Mouse (Mus musculus) adrenal gland, postnatal 4 days (tissue): ENCODE results near the gene Osgep. TPM values are rescaled to one million over a fixed set of nuclear protein-coding genes. Genes with fewer than 3 reads are reported as not detected.
"Not testable (repeated sequence)": the region's sequence is repeated elsewhere in the genome, so short reads cannot be mapped to it uniquely, and the experiment has no call there.

Experiments used
- DNase-seq, 2 experiments: peaks; one replicate each; pipeline ENCODE4 v3.0.0; 2021 to 2022; ENCODE audit warnings: low spot score in 2 of 2, mixed read lengths in 2 of 2
- total RNA-seq, 2 experiments: library from RNA; stranded (reverse); gene quantifications; 2 replicates each; pipeline ENCODE4 v1.2.3; 2021

Gene Osgep
- total RNA-seq, 2 experiments from 2014 or later: 62.9 to 66.0 TPM

DNA sequence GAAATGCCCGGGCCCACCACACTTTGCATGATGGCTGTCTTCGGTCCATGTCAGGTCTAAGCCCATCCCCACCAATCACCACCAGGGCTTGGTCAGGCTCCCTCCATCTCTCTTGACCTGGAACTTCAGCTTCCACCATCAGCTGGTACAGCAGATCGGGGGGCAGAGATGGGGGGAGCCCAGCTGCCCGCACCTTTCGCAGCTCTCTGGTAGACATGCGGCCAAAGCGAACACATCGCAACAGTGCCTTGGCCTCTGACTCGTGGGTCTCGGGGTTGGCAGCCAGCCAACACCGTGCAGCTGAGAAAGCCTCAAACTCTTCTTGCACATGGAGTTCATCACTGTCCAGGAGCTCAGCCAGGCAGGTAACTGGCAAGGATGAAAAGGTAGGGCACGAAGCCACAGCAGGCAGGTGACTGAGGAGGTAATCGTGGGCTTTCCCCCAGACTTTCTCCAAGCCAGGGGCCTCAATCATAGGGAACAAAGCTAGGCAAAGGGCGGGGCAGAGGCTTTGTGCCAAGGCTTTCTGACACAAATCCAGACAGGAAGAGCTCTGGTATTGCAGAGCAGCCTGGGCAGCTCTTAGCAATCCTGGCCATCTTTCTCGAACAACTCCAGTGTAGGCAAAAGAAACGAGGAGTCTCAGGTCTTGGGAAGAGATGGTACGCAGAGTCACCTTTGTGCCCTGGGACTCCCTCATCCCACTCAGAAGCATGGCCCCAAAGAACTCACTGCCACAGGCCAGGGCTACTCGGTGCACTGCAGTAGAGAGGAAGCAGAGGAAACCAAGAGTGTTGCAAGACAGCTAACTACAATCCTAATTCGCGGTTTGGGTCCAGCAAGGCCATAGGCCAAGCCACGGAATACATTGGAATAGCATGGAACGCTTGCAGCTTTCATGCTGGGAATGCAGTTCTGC lies 31.9 kb downstream of the Osgep start:
- DNase-seq: no peak

DNA sequence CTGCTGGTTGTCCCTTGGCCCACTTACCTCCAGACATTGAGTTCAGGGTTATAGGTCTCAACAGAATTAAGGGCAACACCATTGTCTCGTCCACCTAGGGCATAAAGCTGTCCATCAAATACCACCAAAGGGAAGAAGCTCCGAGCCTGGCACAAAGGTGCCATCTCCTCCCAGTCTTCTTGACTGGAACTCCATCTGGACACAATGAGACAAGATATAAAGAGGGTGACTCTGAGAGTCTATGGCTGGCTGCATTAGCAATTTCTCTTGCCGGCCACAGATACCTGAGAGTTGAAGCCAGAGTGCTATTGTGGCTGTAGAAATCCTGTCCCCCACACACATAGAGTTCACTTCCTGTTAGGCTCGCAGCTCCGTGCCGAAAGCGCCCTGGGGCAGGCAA lies 32.6 kb downstream of the Osgep start:
- DNase-seq: no peak

DNA sequence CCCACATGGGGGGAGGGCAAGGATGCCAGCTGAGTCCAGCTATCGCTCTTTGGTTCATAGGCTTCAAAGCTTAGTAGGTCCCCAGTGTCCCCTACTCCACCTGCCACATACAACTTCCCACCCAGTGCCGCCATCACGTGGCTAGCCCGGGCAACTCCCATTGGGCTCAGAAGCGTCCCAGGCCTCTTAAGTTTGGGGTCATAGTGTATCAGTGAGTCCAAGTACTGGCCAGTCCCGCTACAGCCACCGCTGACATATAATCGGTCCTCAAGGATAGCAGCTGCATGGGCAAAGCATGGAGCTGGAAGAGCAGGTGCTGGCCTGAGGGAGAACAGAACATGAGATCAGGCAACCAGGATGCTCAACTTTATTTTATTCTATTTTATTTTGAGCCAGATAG lies 33.1 kb downstream of the Osgep start:
- DNase-seq: no peak

DNA sequence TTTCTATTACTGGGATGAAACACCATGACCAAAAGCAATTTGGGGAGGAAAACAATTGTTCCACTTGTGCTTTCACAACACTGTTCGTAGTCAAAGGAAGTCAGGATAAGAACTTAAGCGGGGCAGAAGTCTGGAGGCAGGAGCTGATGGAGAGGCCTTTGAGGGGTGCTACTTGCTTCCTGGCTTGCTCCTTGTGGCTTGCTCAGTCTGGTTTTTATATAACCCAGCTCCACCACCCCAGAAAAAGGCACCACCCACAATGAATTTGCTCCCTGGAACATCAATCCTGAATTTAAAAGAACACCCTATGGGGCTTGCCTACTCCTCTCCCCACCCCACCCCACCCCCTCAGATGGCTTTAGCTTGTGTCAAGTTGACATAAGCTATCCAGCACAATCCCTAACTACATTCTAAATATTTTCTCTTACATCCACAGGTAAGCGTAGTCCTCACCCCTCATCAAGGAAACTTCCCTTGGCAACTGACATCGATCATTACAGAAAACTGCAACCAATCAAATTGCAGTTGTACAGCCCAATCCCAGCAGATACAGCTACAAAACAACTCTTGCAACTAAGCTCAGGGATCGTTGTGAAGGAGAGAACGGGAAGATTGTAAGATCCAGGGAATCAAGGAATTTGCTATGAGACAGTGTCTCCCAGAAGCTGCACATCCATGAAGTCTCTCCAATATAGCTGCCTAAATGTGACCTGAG lies 48.3 kb downstream of the Osgep start:
- DNase-seq: no peak

DNA sequence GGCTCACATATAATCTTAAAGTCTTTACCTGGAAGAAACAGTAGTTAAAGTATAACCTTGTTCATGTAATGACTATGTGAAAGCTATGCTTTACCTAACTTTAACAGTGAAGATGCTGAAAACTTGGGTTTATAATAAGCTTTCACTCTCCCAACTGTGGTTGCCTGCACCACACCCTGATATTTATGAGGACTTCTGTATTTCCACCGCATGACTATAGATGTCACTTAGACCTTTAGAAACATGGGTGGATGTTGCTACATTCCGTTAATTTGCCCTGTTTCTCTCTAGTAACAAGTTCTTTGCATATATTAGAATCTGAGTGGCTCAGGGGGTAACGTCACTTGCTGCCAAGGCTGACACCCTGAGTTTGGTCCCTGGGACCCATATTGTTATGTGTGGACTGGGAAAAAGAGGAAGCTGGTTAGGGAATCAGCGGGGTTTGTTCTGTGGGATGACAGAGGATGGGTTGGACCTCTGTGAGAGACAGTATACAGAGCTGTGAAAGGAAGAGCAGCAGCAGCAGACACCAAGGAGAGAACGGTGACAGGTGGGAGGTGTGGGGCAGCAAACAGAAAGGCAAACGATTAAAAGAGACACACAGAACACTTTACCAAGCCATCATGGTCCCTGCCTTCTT lies 49.0 kb downstream of the Osgep start:
- DNase-seq: no peak

DNA sequence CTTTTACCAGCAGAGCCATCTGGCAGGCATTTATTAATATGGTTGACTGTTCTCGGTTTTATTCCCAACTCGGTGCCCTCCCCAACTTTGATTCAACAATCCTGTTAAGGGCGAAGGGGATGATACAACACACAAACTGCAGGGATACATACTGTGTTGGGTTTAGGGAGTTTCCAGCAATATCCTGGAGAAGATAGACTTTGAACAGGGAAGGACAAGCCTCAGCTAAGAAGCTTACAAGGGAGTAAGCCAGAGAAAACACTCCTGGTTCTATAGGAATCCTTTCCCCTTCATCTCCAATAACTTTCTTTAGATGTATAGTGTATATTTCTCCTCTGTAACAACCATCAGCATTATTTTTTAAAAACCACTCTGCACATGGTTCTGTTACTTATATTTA lies 49.5 kb downstream of the Osgep start:
- DNase-seq: no peak

DNA sequence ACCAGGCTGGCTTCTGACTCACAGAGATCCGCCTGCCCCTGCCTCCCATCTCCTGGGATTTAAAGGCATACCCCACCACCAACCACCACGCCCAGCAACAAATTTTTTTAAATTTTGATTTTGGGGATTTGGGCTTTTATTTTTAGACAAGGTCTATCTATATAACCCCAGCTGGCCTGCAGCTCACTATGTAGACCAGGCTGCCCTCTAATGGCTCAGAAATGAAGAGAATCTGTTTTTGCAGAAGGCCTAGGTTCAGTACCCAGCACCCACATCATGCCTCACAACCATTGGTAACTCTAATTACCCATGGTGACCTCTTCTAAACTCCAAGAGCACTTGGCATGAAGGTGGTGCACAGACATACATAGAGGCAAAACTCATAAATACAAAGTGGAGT lies 53.4 kb downstream of the Osgep start:
- DNase-seq: no peak

DNA sequence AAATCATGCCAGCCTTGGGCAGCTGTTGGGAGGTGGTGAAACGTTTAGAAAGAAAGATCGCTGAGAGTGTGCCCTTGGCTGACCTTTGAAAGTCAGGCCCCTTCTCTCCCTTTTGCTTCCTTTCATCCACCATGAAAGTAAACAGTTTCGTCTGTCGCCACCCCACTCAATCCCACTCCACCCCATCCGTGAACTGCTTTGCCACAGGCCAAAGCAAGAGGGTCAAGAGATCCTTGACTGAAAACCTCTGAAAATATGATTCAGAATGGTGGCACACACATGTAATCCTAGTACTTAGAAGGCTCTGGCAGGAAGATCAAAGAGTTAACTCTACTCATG lies 53.9 kb downstream of the Osgep start:
- no peak for DNase-seq

DNA sequence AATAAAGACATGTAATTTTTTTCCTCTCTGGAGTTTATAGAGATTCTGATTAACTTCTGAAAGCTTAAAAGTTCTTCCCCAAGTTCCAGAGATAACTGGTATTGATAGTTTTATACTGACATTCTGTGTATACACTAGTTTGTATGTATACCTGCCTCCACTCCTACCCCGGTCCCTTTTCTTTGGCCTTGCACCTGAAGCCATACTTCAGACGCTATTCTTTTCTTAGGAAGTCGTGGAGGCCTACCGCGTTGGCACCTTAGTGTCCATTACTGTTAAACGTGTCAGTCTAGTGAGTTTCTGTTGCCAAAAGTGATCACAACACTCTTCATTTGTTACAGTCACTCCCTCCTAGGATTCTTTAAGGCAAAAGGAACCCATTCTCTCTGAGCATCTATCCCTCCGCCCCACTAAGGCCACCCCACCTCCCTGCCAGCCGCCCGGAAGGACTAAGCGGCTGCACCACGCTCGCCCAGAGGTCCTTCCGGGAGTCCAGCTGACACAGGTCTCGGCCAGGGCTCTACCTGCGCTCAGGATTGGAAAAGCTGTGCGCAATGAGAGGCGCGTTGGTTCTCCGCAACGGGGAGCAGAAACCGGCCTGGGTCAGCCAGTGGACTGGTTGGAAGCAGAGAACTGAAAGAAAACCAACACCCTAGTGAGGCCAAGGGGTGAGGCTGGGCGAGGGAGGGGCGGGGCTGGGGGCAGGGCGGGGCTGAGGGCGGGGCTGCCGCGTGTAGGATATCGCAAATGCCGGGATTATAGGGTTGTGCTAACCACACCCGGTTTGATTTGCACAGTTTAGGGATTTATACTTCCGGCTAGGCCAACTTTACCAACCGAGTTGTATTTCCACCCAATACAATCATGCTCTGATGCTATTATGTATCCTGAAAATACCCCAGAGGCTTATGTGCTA lies 54.5 kb downstream of the Osgep start, which contains the start of gene Tep1:
TSS of gene Tep1 (minus strand) at position 672 of the 916 bp plus-strand sequence.
- peak; percentile 51 to 60 for DNase-seq

DNA sequence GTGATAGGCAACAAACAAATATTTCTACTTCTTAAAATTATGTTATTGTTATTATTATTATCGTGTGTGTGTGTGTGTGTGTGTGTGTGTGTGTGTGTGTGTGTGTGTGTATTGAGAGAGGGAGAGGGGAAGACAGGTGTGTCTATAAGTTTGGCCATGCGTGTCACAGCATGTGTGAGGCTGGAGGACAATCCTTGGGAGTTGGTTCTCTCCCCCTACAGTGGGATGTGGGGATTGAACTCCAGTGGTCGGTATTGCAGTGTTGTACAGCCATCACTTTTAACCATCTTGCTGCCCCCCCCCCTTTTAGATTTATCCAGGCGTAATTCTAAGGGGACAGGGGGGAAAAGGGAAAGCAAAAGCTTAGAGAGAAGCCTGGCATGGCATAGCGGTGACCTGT lies 56.0 kb downstream of the Osgep start:
- DNase-seq: no peak

DNA sequence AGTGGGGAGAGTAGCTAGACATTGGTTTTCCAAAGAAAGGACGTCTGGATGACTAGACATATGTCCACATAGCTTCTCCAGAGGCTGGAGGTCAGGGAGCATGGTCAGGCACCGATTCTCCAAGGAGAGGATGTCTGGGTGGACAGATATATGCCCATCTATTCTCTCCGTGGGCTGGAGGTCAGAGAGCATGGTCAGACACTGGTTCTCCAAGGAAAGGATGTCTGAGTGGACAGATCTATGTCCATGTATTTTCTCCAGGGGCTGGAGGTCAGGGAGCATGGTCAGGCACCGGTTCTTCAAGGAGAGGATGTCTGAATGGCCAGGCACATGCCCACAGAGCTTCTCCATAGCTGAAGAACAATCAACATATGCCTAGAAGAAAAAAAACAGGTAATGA lies 56.5 kb downstream of the Osgep start:
- DNase-seq: no peak

DNA sequence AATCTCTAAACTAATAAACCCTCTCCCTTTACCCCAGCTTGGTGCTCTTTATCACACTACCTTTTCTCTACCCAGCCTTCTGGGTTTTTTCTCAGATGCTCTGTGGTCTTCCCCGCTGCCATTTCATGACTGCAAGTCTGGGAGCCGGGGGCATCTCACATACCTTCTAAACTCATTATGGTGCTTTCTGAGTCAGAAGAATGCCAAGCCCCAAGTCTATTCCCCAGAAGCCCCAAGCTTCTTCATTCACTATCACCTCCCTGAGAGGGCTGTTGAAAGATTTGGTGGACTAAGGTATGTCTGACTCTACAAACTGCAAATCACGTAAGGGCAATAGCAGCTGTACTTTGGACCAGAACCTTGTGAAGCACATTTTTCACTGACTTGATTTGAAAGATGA lies 57.7 kb downstream of the Osgep start:
- DNase-seq: no peak

DNA sequence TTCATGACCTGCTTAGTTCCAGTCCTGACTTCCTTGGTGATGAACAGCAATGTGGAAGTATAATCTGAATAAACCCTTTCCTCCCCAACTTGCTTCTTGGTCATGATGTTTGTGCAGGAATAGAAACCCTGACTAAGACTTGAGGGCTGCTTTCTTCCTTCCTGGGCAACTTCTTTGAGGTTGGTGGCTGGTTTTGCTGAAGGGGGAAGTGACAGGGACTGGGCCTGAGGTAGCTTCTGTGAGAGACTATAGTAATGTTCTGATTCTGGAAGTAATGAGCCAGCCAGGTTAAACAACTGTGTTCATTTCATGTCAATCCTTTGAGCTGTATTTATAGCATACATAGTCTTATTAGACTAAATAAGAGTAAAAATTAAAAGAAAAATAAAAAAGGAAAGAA lies 59.7 kb downstream of the Osgep start:
- not testable (repeated sequence) for DNase-seq

DNA sequence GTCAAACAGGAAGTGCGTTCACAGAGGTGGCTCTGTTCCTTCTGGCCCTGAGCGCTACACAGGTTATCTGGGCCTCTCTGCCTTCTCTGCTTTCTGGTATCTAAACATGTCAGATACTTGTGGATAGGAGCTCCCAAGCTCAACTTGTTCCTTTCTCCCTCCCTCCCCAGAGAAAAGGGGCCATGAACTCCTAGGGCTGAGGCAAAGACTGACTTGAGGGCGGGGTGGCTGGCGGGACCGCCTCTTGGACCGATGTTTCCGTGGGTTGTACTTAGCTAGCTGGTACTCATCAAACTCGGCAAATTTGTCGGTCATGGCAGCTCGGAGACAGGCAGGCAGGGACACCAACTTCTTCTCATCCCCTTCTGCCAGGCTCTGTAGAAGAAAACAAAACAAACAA lies 62.1 kb downstream of the Osgep start:
- no peak for DNase-seq

Other genes starting within 250 kb of the Osgep start
- gene Olfr747, start 231.7 kb downstream of the Osgep start, total RNA-seq: not detected
- not detected for gene Olfr748, start 217.5 kb downstream of the Osgep start, total RNA-seq
- not detected for gene Olfr749, start 179.8 kb downstream of the Osgep start, total RNA-seq
- 10 to 100 TPM; 61.8 to 71.8 TPM for gene Ttc5, start 139.4 kb downstream of the Osgep start, total RNA-seq
- gene Ccnb1ip1, start 117.2 kb downstream of the Osgep start, total RNA-seq: not detected
- 10 to 100 TPM; 48.2 to 57.3 TPM for gene Parp2, start 117.1 kb downstream of the Osgep start, total RNA-seq
- gene Tep1, start 54.3 kb downstream of the Osgep start, total RNA-seq: 10 to 100 TPM; 19.1 to 20.6 TPM
- 1 to 10 TPM; 1.4 to 1.7 TPM for gene Klhl33, start 27.4 kb downstream of the Osgep start, total RNA-seq
- 100 to 1,000 TPM; 100 to 106 TPM for gene Apex1, start 75 bp upstream of the Osgep start, total RNA-seq
- 10 to 100 TPM; 49.5 to 57.8 TPM for gene Pip4p1, start 6.0 kb upstream of the Osgep start, total RNA-seq
- 10 to 100 TPM; 36.8 to 39.4 TPM for gene Pnp, start 6.2 kb upstream of the Osgep start, total RNA-seq
- gene Gm49342, start 19.6 kb upstream of the Osgep start, total RNA-seq: 10 to 100 TPM; 28.1 to 33.3 TPM
- gene Pnp2, start 31.1 kb upstream of the Osgep start, total RNA-seq: 1 to 10 TPM; 1.4 to 2.5 TPM
- gene Rnase10, start 82.9 kb upstream of the Osgep start, total RNA-seq: under 1 TPM in 1 of 2 experiments, not detected in 1; 0.25 TPM
- gene Rnase9, start 117.0 kb upstream of the Osgep start, total RNA-seq: not detected
- gene Rnase11, start 125.3 kb upstream of the Osgep start, total RNA-seq: not detected
- under 1 TPM in 1 of 2 experiments, not detected in 1; 0.64 TPM for gene Rnase12, start 132.8 kb upstream of the Osgep start, total RNA-seq
- gene Olfr750, start 149.5 kb upstream of the Osgep start, total RNA-seq: not detected
- gene Rnase4, start 166.2 kb upstream of the Osgep start, total RNA-seq: 10 to 100 TPM; 59.1 to 73.4 TPM
- gene Ang, start 166.3 kb upstream of the Osgep start, total RNA-seq: 10 to 100 TPM in 1 of 2 experiments, 1 to 10 TPM in 1; 9.9 to 10.7 TPM
- gene Eddm3b, start 189.5 kb upstream of the Osgep start, total RNA-seq: under 1 TPM in 1 of 2 experiments, not detected in 1; 0.28 TPM
- 1 to 10 TPM in 1 of 2 experiments, under 1 TPM in 1; 0.84 to 1.6 TPM for gene Rnase6, start 199.0 kb upstream of the Osgep start, total RNA-seq
- gene Rnase1, start 221.9 kb upstream of the Osgep start, total RNA-seq: 100 to 1,000 TPM in 1 of 2 experiments, not detected in 1; 401 TPM
- not detected for gene Rnase2b, start 237.4 kb upstream of the Osgep start, total RNA-seq